Mouse (Mus musculus) embryonic facial prominence, embryonic 13.5 days (tissue): ENCODE measurements at regions not wholly inside any gene's neighbourhood (a gene's known extent, or its start where the extent isn't known, plus 50 kb on each side); places are given as distances from the start of the nearest gene placed in this dataset.
A peak's percentile ranks its signal among the peaks of the same experiment; 100 is the strongest.

Experiments used
- ATAC-seq: fragments of 200-750 bp; cut with Nextera tagmentation; 2 replicates; pipeline ENCODE4 v1.8.0; 2017; ENCODE audit warnings: low read depth; ENCODE audit not compliant: insufficient number of reproducible peaks, insufficient read depth, low FRiP score, low TSS enrichment
- H3K27ac ChIP-seq: fragments of 300-500 bp; sonication (generic); 2 replicates; pipeline ENCODE4 v1.5.1; 2015; ENCODE audit warnings: moderate library complexity, mild to moderate bottlenecking, inconsistent platforms
- H3K27me3 ChIP-seq: fragments of 300-500 bp; sonication (generic); 2 replicates; pipeline ENCODE4 v1.6.1; 2015; ENCODE audit warnings: mild to moderate bottlenecking, inconsistent platforms
- H3K36me3 ChIP-seq: fragments of 300-500 bp; sonication (generic); 2 replicates; pipeline ENCODE4 v1.6.1; 2015; ENCODE audit warnings: mild to moderate bottlenecking, inconsistent platforms
- H3K4me1 ChIP-seq: fragments of 300-500 bp; sonication (generic); 2 replicates; pipeline ENCODE4 v1.6.1; 2015; ENCODE audit warnings: inconsistent platforms
- H3K4me2 ChIP-seq: fragments of 300-500 bp; sonication (generic); 2 replicates; pipeline ENCODE4 v1.6.1; 2015; ENCODE audit warnings: moderate library complexity, mild to moderate bottlenecking, inconsistent platforms
- H3K4me3 ChIP-seq: fragments of 300-500 bp; sonication (generic); 2 replicates; pipeline ENCODE4 v1.5.1; 2015; ENCODE audit warnings: mild to moderate bottlenecking, inconsistent platforms
- H3K9ac ChIP-seq: fragments of 300-500 bp; sonication (generic); 2 replicates; pipeline ENCODE4 v1.6.1; 2015; ENCODE audit warnings: mild to moderate bottlenecking, inconsistent platforms
- H3K9me3 ChIP-seq: fragments of 300-500 bp; sonication (generic); 2 replicates; pipeline ENCODE4 v1.6.1; 2016; ENCODE audit warnings: inconsistent platforms
- WGBS: fragments of 180-500 bp; shearing (Covaris S2); methylation state at CpG from one replicate; pipeline ENCODE4 v1.1.7; 2015; ENCODE audit warnings: mixed read lengths; 5-methylcytosine and 5-hydroxymethylcytosine counted together

DNA sequence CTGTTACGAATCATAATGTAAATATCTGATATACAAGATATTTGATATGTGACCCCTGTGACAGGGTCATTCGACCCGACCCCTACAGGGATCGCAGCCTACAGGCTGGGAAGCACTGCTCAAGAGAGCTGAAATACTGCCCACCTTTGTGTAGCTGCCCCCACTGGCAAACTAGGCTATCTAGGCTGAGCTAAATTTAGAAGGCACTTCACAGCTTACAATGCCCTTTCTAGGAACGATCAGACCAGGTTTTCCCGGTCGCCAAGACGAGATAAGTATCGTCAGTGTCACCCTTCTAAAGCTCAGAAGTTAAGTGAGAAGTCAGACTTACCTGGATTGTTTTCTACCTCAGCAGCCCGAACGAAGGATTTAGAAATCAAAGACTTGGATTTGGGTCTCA, 71.9 kb upstream of the Ptgfrn start:
- no peak overlapping the region for H3K27ac ChIP-seq
- H3K4me3 ChIP-seq = no peak overlapping the region
- 81% methylated on average over 11 of the region's 11 CpGs for WGBS
- H3K4me2 ChIP-seq = no peak overlapping the region
- H3K4me1 ChIP-seq = no peaks in the 10 kb centered on the region
- no peaks in the 10 kb centered on the region for H3K27me3 ChIP-seq
- 0 out of 2 replicates have a peak, but pooled peaks cover 9% of the 10 kb centered on the region for H3K9me3 ChIP-seq
- no peak overlapping the region for H3K9ac ChIP-seq
- ATAC-seq = no peak
- no peaks in the 10 kb centered on the region for H3K36me3 ChIP-seq

DNA sequence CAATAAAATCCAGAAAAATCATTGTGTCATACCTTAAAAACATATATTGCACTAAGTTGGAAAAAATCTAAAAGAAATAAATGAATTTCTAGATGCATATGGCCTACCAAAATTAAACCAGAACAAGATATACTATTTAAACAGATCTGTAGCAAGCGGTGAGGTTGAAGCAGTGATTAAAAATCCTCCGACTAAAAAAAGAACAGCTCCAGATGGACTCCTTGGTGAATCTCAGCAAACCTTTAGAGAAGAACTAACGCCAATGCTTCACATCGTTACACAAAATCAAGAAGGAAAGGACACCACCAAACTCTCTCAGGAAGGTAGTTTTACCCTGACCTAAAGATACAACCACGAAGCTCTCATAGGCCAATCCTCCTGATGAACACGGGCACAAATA, 63.9 kb upstream of the Ptgfrn start:
- H3K4me3 ChIP-seq = no peak overlapping the region
- no peaks in the 10 kb centered on the region for H3K27me3 ChIP-seq
- no peaks in the 10 kb centered on the region for H3K36me3 ChIP-seq
- ATAC-seq = no peak
- H3K27ac ChIP-seq = no peak overlapping the region
- H3K9me3 ChIP-seq = 0 out of 2 replicates have a peak, but pooled peaks cover 6% of the 10 kb centered on the region
- WGBS = 86% methylated on average over 6 of the region's 6 CpGs
- H3K4me1 ChIP-seq = no peaks in the 10 kb centered on the region
- no peak overlapping the region for H3K9ac ChIP-seq
- H3K4me2 ChIP-seq = no peak overlapping the region

DNA sequence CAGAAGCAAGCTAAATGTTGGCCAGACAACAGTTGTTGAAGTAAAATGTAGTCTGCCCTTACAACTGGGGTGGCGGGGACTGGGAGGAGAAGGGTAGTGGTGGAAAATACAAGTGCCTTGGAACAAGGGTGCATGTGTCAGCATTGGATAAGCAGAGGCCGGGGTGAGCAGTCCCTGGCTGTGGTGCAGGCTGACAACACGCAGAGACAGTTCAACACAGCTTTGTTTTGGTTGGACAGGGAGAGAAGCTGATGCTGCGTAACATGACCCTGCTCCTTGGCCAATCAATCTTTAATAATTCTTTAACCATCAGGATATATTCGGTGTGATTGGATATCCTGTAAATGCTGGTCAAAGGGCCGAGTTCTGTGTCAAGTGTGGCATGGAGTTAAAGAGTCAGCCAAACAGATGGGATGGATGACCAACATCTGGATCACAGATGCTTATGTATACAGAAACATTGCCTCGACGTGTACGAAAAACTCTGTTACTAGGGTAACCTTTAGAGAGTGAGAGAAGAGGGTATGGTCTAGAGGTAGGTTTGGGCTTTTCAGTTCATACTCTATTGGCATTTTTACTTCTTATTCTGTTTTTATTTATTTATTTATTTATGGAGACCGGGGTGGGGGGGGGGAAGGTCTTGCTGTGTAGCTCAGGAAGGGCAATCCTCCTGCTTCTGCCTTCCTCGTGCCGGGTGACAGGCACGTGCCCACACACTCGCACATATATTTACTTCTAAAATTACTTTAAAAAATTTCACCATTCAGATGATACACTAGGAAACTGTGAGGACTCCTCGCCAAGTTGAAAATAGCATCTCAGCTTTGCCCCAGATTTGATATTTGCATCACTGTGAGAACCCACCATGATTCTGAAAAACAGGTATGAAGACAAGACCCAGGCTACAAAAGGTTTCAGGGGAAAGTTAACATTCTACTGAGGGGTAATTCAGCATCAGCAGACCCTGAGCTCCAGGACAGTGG, 60.2 kb upstream of the Ptgfrn start:
- no peak overlapping the region for H3K27ac ChIP-seq
- no peak for ATAC-seq
- WGBS = 60% methylated on average over 15 of the region's 15 CpGs

DNA sequence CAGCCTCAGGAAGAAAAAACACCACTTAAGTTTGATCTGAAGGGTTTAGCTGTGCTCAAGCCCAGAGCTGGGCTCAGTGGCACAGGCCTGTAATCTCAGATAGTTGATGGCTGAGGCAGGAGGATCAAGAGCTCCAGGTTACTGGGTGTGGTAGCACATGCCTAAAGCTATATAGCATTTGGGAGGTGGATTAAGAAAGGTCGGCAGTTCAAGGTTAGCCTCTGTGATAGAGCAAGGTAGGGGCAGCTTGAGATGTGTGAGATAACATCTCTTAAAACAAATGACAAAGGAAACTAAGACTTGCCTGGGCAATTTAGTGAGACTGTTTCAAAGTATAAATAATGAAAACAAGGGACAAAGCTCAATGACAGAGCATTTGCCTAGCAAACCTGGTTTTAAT, 56.9 kb upstream of the Ptgfrn start:
- Histone ChIP-seq H3K9ac (no peak overlapping the region), H3K36me3 (no peaks in the 10 kb centered on the region), H3K9me3 (no peaks in the 10 kb centered on the region), H3K4me1 (peaks cover 29% of the 10 kb centered on the region), H3K27me3 (no peaks in the 10 kb centered on the region), H3K27ac (no peak overlapping the region), H3K4me3 (no peak overlapping the region), H3K4me2 (no peak overlapping the region)
- ATAC-seq = no peak
- WGBS = 82% methylated on average over 1 of the region's 1 CpGs

More for the DNA sequence above, 60.2 kb upstream of the Ptgfrn start:
- Histone ChIP-seq H3K4me3 (no peak overlapping the region), H3K9me3 (no peaks in the 10 kb centered on the region), H3K9ac (no peak overlapping the region), H3K36me3 (no peaks in the 10 kb centered on the region), H3K4me2 (no peak overlapping the region), H3K4me1 (peaks cover 4% of the 10 kb centered on the region; the same call in 1 of the 2 replicates), H3K27me3 (no peaks in the 10 kb centered on the region)

DNA sequence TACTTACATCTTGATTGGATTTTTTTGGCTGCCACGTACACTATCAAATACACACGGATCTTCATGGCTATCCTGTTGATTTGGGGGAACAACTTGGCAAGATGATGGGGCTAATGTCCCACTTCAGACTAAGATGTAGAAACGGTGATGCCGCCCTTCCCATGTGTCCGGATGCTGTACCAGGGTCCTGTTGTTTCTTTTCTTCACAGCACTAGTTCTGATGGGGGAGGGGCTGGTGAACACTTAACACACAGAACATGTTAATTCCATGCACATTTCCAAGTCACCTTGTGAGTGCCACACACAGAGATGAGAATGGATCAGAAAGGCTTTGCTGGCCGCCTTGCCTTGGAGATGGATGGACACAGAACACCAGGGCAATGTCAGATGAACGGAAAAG, 56.5 kb upstream of the Ptgfrn start:
- no peak overlapping the region for H3K4me2 ChIP-seq
- no peaks in the 10 kb centered on the region for H3K27me3 ChIP-seq
- ATAC-seq = no peak
- 87% methylated on average over 7 of the region's 7 CpGs for WGBS
- H3K4me1 ChIP-seq = peaks cover 33% of the 10 kb centered on the region
- H3K9ac ChIP-seq = no peak overlapping the region
- H3K4me3 ChIP-seq = no peak overlapping the region
- H3K27ac ChIP-seq = no peak overlapping the region
- H3K36me3 ChIP-seq = no peaks in the 10 kb centered on the region
- no peaks in the 10 kb centered on the region for H3K9me3 ChIP-seq

DNA sequence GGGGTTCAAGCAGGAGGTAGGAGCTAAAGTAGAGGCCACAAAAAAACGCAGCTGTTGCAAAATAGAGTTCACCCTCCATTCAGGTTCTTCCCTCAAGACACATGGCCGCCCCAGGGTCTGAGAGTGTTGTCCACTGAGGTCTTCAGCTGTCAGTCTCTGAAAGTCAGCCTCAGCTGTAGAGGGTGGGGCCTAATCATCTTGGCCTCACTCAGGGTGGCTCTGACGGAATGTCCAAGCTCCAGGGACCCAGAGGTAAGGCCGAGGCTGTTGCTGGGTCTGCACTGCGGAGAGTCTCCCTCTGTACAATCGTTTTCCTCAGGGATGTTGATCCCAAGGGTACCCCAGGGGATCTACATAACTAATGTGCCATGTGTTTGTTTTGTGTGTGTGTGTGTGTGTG, 55.2 kb upstream of the Ptgfrn start:
- ATAC-seq = no peak
- WGBS = 51% methylated on average over 6 of the region's 6 CpGs

DNA sequence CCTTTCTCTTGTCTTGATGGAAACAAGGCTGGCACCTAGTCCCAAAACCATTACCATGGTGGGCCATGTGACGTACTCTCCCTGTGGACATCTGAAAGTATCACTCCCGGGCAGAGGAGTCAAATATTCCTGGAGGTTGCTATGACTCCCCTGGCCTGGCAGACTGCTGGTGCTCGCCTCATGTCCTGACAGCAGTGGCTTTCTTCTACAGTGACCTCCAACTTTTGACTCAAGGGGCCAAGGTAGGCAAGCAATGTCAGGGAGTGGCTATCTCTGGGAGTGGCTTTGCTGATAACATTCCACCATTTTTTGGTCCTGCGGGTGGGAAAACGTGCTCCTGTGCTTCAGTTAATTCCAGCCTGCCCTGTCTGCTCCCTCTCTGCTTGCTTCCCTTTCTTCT, 54.7 kb upstream of the Ptgfrn start:
- Histone ChIP-seq H3K4me1 (peaks cover 51% of the 10 kb centered on the region), H3K9me3 (no peaks in the 10 kb centered on the region), H3K27ac (no peak overlapping the region), H3K4me3 (no peak overlapping the region), H3K4me2 (no peak overlapping the region), H3K36me3 (no peaks in the 10 kb centered on the region), H3K9ac (no peak overlapping the region), H3K27me3 (no peaks in the 10 kb centered on the region)
- ATAC-seq = no peak
- WGBS = 81% methylated on average over 5 of the region's 5 CpGs

More for the DNA sequence above, 55.2 kb upstream of the Ptgfrn start:
- H3K36me3 ChIP-seq = no peaks in the 10 kb centered on the region
- H3K9ac ChIP-seq = no peak overlapping the region
- H3K4me1 ChIP-seq = peaks cover 46% of the 10 kb centered on the region
- H3K27ac ChIP-seq = no peak overlapping the region
- H3K9me3 ChIP-seq = no peaks in the 10 kb centered on the region
- H3K4me3 ChIP-seq = no peak overlapping the region
- no peaks in the 10 kb centered on the region for H3K27me3 ChIP-seq
- H3K4me2 ChIP-seq = no peak overlapping the region

DNA sequence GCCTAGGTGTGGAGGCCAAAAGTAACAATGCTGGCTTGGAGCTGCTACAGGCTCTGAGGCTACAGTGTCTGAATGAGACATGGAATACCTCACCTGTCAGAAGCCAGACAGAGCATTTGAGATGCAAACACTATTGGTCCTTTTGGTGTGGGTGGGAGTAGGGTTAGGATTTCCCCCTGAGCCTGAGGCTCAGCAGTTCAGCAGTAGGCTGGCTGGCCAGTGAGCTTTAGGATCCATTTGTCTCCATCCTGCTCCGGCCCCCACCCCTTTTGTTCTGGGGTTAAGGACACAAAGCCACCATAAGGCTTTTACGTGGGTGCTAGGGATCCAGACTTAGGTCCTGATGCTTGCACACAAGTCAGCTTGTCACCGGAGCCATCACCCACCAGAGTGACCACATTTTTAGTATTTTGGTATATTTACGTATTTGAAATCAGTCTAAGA, 53.9 kb upstream of the Ptgfrn start:
- Histone ChIP-seq H3K36me3 (no peaks in the 10 kb centered on the region), H3K9ac (no peak overlapping the region), H3K27me3 (no peaks in the 10 kb centered on the region), H3K4me3 (no peak overlapping the region), H3K4me2 (no peak overlapping the region), H3K9me3 (no peaks in the 10 kb centered on the region), H3K4me1 (peaks cover 52% of the 10 kb centered on the region), H3K27ac (no peak overlapping the region)
- WGBS = 80% methylated on average over 4 of the region's 4 CpGs
- no peak for ATAC-seq

DNA sequence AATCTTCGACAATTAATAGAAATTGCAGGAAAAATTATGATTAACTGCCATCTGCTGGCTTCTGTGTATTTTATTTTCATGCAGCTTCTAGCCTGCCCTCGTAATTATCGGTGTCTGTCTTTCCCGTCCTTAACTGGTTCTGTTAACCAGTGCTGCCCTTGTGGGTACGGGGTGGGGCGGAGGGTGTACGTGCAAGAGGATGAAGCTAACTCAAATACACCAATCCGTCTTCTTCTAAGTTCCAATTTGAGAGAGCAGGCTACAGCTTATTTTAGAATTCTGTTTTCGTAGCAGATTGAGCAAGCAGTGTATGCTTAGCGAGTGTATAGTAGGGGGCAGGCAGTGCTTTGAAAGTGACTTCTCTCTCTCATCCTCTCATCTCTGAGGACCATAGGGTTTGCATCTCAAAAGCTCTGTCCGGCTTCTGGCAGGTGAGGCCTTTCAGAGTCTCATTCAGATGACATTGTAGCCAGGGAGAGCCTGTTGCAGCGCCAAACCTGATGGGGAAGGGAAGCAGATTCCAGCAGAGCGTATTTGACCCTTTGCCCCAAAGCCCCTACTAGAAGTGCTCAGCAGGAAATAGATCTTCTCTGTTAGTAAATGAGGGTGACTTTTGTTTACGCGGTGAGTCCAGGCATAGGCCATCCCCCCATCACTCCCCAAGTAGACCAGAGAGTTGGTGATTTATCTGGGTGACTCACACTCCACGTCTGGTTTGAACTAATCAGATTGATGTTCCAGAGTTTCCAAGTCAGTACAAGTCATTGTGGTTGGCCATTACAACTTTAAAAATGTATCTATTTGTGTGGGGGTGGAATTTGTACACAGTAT, 53.3 kb upstream of the Ptgfrn start:
- Histone ChIP-seq H3K4me2 (peak overlapping the region; percentile 46), H3K27ac (peak overlapping the region; percentile 82; the same call in 1 of the 2 replicates), H3K4me1 (peaks cover 52% of the 10 kb centered on the region), H3K27me3 (no peaks in the 10 kb centered on the region), H3K9me3 (no peaks in the 10 kb centered on the region), H3K4me3 (no peak overlapping the region), H3K36me3 (no peaks in the 10 kb centered on the region), H3K9ac (no peak overlapping the region)
- no peak for ATAC-seq
- 25% methylated on average over 16 of the region's 16 CpGs for WGBS

DNA sequence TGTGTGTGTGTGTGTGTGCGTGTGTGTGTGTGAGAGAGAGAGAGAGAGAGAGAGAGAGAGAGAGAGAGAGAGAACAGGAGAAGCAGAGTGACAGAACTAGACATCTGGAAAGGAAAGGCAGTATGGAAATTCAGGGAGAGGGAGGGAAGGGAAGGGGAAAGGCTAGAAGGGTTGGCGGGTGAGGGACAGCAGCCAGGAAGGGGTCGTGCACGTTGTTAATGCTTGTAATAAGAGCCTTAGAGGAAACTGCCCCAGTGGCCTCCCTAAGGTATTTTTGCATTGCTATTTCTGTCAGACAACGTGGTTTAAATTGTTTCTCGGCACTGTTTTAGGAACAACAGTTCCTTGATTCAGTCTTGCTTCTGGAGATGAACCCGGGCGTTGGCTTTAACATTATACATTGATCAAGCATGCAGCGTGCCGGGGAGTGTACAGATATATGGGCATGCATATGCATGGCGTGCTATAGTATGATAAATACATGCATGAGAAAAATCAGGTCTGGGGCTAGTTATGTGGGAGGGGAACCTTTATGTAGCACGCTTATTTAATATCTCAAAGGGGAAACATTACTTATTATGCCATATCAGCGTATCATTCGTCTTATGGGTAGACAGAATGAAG, 52.6 kb upstream of the Ptgfrn start:
- Histone ChIP-seq H3K27ac (peak overlapping the region; percentile 82), H3K9me3 (no peaks in the 10 kb centered on the region), H3K4me1 (peaks cover 52% of the 10 kb centered on the region), H3K9ac (no peak overlapping the region), H3K4me2 (peak overlapping the region; percentile 46), H3K36me3 (no peaks in the 10 kb centered on the region), H3K4me3 (no peak overlapping the region; the same call in 1 of the 2 replicates), H3K27me3 (no peaks in the 10 kb centered on the region)
- no peak for ATAC-seq
- 17% methylated on average over 14 of the region's 14 CpGs for WGBS

DNA sequence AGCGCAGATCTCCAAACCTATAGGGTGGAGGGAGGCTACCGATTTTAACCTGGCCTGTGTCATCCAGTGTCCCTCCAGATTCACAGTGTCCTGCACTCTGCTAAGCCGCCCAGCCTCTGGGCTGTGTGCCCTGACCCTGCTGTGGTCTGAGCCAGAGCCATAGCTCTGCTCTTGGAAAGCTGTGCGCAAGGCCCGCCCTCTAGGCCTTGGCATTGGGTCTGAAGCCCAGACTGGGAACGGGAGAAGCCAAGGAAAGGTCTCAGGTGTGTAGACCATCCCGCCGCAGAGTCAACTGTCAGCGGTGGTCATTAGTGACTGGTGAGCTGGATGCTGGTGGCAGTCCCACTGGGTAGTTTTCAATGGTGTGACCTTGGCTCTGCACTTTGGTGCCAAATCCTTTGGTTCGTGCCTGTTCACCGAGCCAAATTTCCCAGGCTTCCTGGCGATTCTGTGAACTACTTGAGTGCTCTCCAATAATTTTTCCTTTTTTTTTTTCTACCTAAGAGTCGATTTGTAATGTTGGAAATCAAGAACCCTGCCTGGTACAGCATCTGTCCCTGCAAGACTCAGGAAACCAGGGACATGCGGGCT, 52.0 kb upstream of the Ptgfrn start:
- H3K27me3 ChIP-seq = no peaks in the 10 kb centered on the region
- H3K27ac ChIP-seq = peak overlapping the region; percentile 82
- H3K36me3 ChIP-seq = no peaks in the 10 kb centered on the region
- peak overlapping the region; percentile 46 for H3K4me2 ChIP-seq
- H3K4me3 ChIP-seq = peak overlapping the region; percentile 2; the same call in 1 of the 2 replicates
- H3K9ac ChIP-seq = no peak overlapping the region
- no peak for ATAC-seq
- WGBS = 21% methylated on average over 14 of the region's 14 CpGs
- H3K9me3 ChIP-seq = no peaks in the 10 kb centered on the region
- peaks cover 52% of the 10 kb centered on the region for H3K4me1 ChIP-seq
